Mouse (Mus musculus): ENCODE data around the gene Ogfod1. TPM values are rescaled to one million over a fixed set of nuclear protein-coding genes. Genes with fewer than 3 reads are reported as not detected.

Ogfod1 gene
- polyA plus RNA-seq, 1 experiment from 2014 or later: 11.6 TPM

DNA sequence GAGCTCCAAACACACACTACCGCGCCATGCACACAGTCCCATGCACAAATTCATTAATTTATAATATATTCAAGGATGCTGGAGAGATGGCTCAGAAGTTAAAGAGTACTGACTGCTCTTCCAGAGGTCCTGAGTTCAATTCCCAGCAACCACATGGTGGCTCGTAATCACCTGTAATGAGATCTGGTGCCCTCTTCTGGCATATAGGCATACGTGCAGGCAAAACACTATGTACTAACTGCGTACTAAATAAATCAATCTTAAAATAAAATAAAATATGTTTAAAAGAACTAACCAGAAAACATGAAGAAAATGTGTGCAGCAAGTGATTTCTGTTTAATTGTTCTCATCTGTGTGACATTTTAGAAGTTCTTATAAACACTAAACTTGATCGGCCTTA, 57.3 kb downstream of the Ogfod1 start:
- DNase-seq (ENCODE audit: low spot score): no peak
- 81% methylated on average over 6 of the region's 6 CpGs for WGBS
- Histone ChIP-seq H3K36me3 (0 out of 2 replicates have a peak, but pooled peaks cover 1% of the 10 kb centered on the region), H3K9me3 (replicated peaks) (no peaks in the 10 kb centered on the region), H3K4me3 (no peak overlapping the region), H3K27ac (replicated peaks) (no peak overlapping the region), H3K4me1 (peaks cover 17% of the 10 kb centered on the region), H3K27me3 (ENCODE audit: low read depth, poor library complexity, severe bottlenecking) (no peaks in the 10 kb centered on the region)

DNA sequence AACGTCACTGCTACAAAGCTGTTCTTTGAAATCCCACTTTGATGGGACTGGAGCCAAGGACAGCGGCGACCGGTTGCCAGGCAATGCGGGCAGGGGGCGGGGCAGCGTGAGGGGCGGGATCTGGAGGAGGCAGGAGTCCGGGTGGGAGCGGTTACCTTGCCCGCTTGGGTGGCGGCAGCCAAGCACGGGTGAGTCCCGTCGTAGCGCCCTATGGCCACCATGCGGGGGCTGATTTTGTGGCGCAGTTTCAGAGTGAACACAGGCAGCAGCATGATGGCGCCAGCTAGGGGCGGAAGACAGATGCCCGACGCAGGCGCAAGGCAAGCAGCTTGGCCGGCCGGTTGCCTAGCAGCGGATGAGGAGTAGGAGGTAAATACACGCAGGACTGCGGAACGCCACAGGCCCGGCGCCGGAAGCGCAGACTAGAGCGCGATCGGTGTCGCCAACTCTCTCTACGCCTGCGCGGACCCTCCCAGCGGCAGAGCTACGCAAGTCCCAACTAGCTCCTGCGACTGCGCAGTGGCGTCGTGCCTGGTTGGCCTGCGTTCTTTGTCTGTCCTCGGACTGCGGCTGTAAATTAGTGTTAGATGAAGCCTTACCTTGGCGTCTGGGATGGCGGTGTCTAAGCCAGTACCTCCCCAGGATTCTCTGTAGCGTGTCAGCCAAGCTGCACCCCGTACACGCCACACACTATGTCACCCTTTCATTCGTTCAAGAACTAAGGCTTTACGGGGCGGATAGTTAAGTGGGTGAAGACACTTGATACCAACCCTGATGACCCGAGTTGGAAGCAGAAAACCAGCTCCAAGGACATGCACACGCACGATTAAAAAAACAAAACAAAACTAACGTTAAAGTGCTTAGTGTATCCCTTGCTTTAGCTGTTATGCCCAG, 61.3 kb downstream of the Ogfod1 start, which contains the start of gene Bbs2:
Gene Bbs2 (minus strand): TSS at position 848 of the 894 bp plus-strand sequence.
- H3K27me3 ChIP-seq (ENCODE audit: low read depth, poor library complexity, severe bottlenecking): peaks cover 6% of the 10 kb centered on the region; the same call in 1 of the 2 replicates
- H3K4me3 ChIP-seq: peak within 1 kb of the TSS; percentile 70
- no peaks in the 10 kb centered on the region for H3K36me3 ChIP-seq
- H3K4me1 ChIP-seq: peaks cover 17% of the 10 kb centered on the region
- H3K9me3 ChIP-seq (replicated peaks): no peaks in the 10 kb centered on the region
- 1% methylated on average over 61 of the region's 61 CpGs for WGBS
- H3K27ac ChIP-seq (replicated peaks): peak within 1 kb of the TSS; percentile 95
- DNase-seq (ENCODE audit: low spot score): peak; percentile 99

GRCm38 (mm10) chr8:94098996-94099395, 62.0 kb downstream of the Ogfod1 start:
- WGBS: 52% methylated on average over 4 of the region's 4 CpGs
- DNase-seq (ENCODE audit: low spot score): no peak
- peaks cover 6% of the 10 kb centered on the region; the same call in 1 of the 2 replicates for H3K27me3 ChIP-seq (ENCODE audit: low read depth, poor library complexity, severe bottlenecking)
- H3K36me3 ChIP-seq: no peaks in the 10 kb centered on the region
- peak overlapping the region; percentile 95 for H3K27ac ChIP-seq (replicated peaks)
- H3K4me3 ChIP-seq: peak overlapping the region; percentile 70
- peaks cover 17% of the 10 kb centered on the region for H3K4me1 ChIP-seq
- no peaks in the 10 kb centered on the region for H3K9me3 ChIP-seq (replicated peaks)

DNA sequence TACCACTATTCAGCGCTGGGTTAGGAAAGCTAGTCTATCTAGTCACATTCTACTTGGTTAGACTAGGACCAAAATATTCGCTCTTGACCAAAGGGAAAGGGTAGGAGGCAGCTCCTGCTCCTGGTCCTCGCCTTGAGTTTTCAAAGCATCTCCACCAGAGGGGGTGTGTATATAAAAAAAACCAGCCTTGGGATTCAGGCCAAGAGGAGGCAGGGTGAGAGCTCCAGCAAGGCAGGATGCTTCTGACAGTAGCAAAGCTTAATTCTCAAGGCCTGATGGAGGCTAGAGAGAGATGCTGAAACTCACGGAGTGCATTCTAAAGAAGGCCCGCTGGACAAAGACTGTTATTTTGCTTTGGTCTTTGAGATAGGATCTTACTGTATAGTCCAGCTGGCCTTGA, 67.1 kb downstream of the Ogfod1 start:
- Histone ChIP-seq H3K27me3 (ENCODE audit: low read depth, poor library complexity, severe bottlenecking) (peaks cover 6% of the 10 kb centered on the region; the same call in 1 of the 2 replicates), H3K4me3 (no peak overlapping the region), H3K36me3 (no peaks in the 10 kb centered on the region), H3K4me1 (peaks cover under 1% of the 10 kb centered on the region), H3K9me3 (replicated peaks) (no peaks in the 10 kb centered on the region), H3K27ac (replicated peaks) (no peak overlapping the region)
- WGBS: 53% methylated on average over 5 of the region's 5 CpGs
- DNase-seq (ENCODE audit: low spot score): no peak

DNA sequence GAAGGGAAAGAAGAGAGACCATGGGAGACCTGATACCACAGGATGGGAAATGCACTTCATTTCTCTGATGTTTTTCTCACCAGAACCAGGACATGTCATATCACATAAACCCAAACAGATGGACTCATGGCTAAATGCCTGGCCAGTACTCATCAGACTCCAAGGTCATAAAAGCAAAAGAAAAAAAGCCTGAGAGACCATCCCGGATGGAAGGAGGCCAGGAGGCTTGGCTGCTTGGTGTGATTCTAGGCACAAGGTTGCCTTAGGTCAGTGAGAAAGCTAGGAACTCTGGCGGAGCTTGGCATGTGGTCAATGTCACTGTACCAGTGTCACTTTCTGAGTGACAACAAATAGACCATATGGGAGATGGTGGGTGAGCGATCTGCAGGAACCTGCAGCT, 70.9 kb downstream of the Ogfod1 start:
- Histone ChIP-seq H3K27me3 (ENCODE audit: low read depth, poor library complexity, severe bottlenecking) (no peaks in the 10 kb centered on the region), H3K36me3 (no peaks in the 10 kb centered on the region), H3K27ac (replicated peaks) (no peak overlapping the region), H3K9me3 (replicated peaks) (no peaks in the 10 kb centered on the region), H3K4me3 (no peak overlapping the region), H3K4me1 (no peaks in the 10 kb centered on the region)
- no peak for DNase-seq (ENCODE audit: low spot score)
- 89% methylated on average over 3 of the region's 3 CpGs for WGBS

DNA sequence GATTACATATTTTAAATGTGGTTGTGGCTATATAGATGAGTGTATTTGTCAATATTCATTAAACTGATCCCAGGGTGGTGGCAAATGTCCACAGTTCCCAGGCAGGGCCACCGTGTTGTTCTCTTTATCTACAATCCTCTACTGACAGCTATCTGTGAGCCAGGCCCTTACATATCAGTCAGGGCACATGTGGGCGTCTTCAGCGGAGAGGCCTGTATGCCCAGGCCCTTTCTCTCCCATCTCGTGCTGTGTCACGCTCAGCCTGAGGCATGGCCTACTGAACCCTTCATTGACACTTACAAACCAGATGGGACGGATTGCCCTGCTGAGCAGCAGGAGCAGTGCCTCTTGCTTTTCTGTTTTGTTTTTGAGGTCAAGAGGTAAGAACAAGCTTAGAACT, 72.4 kb downstream of the Ogfod1 start:
- Histone ChIP-seq H3K4me1 (no peaks in the 10 kb centered on the region), H3K4me3 (no peak overlapping the region), H3K36me3 (no peaks in the 10 kb centered on the region), H3K27ac (replicated peaks) (no peak overlapping the region), H3K9me3 (replicated peaks) (no peaks in the 10 kb centered on the region), H3K27me3 (ENCODE audit: low read depth, poor library complexity, severe bottlenecking) (no peaks in the 10 kb centered on the region)
- DNase-seq (ENCODE audit: low spot score): no peak
- 66% methylated on average over 6 of the region's 6 CpGs for WGBS

DNA sequence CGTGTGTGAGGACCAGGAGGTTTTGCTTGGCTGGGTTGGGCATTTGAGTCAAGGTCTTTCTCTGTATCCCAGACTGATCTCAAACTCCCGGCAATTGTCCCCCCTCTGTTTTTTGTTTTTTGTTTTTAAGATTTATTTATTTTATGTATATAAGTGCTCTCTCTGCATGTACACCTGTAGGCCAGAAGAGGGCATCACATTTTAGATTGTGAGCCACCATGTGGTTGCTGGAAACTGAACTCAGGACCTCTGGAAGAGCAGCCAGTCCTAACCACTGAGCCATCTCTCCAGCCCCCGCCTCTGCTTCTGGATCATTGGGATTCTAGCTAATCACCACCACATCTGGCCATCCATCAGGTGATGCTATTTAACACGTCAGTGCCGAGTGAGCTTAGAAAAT, 72.8 kb downstream of the Ogfod1 start:
- Histone ChIP-seq H3K4me3 (no peak overlapping the region), H3K4me1 (no peaks in the 10 kb centered on the region), H3K36me3 (no peaks in the 10 kb centered on the region), H3K9me3 (replicated peaks) (no peaks in the 10 kb centered on the region), H3K27ac (replicated peaks) (no peak overlapping the region), H3K27me3 (ENCODE audit: low read depth, poor library complexity, severe bottlenecking) (no peaks in the 10 kb centered on the region)
- whole genome bisulfite sequencing: 80% methylated on average over 5 of the region's 5 CpGs
- DNase-seq (ENCODE audit: low spot score): no peak

DNA sequence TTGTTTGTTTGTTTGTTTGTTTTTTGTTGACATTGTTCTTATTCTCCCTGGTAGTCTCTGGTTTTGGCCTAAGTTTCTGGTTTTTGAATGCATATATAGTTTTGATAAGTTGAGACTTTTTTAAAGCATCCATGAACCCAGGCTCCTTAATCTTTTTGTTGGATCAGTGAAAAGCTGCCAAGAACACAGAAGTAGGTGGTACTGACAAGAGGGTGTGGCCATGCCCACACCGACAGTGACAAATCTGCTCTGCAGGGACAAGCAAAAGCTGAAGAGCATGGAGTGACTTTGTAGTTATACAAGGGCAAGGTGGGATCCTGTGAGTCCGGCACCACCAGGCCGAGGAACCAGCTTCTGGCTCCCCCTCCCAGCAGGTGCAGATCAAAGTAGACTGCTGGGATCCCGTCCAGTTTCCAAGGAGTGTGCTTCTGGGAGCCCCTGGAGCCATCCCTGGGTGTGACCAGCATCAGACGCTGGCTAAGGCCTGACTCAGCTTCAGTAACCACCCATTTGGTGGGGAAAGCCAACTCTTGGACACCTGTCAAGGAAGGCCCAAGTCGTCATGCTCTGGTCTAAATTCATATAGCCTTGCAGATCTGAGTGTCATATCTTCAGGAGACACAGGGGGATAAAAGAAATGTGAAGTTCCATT, 73.7 kb downstream of the Ogfod1 start:
- Histone ChIP-seq H3K4me3 (no peak overlapping the region), H3K9me3 (replicated peaks) (no peaks in the 10 kb centered on the region), H3K27ac (replicated peaks) (no peak overlapping the region), H3K36me3 (no peaks in the 10 kb centered on the region), H3K4me1 (no peaks in the 10 kb centered on the region), H3K27me3 (ENCODE audit: low read depth, poor library complexity, severe bottlenecking) (no peaks in the 10 kb centered on the region)
- no peak for DNase-seq (ENCODE audit: low spot score)
- WGBS: 73% methylated on average over 6 of the region's 6 CpGs

- no peak for DNase-seq (ENCODE audit: low spot score)
- no peak overlapping the region for H3K27ac ChIP-seq (replicated peaks)
- H3K36me3 ChIP-seq: no peaks in the 10 kb centered on the region
- no peaks in the 10 kb centered on the region for H3K27me3 ChIP-seq (ENCODE audit: low read depth, poor library complexity, severe bottlenecking)
- H3K9me3 ChIP-seq (replicated peaks): no peaks in the 10 kb centered on the region
- peaks cover 9% of the 10 kb centered on the region for H3K4me1 ChIP-seq
- H3K4me3 ChIP-seq: no peak overlapping the region
- WGBS: 62% methylated on average over 1 of the region's 1 CpGs
These were observed 76.4 kb downstream of the Ogfod1 start for GRCm38 (mm10) chr8:94113435-94113834.

GRCm38 (mm10) chr8:94113972-94114371, 77.0 kb downstream of the Ogfod1 start:
- H3K27ac ChIP-seq (replicated peaks): no peak overlapping the region
- no peaks in the 10 kb centered on the region for H3K36me3 ChIP-seq
- H3K4me3 ChIP-seq: no peak overlapping the region
- WGBS: 89% methylated on average over 2 of the region's 2 CpGs
- no peaks in the 10 kb centered on the region for H3K27me3 ChIP-seq (ENCODE audit: low read depth, poor library complexity, severe bottlenecking)
- H3K4me1 ChIP-seq: peaks cover 14% of the 10 kb centered on the region
- no peak for DNase-seq (ENCODE audit: low spot score)
- H3K9me3 ChIP-seq (replicated peaks): no peaks in the 10 kb centered on the region

Other genes starting within 250 kb of the Ogfod1 start
- gene Gnao1, start 227.2 kb upstream of the Ogfod1 start, polyA plus RNA-seq (2016; fragmentation: Nextera tagmentation; extraction: Ambion mirVana): 13.1 and 25.4 TPM in 2 replicates
- gene Amfr, start 24.4 kb upstream of the Ogfod1 start, polyA plus RNA-seq (2016; fragmentation: Nextera tagmentation; extraction: Ambion mirVana): 47.0 and 50.8 TPM in 2 replicates
- 181 and 182 TPM in 2 replicates for gene Nudt21, start 167 bp upstream of the Ogfod1 start, polyA plus RNA-seq (2016; fragmentation: Nextera tagmentation; extraction: Ambion mirVana)
- 16.0 and 19.2 TPM in 2 replicates for gene Bbs2, start 61.7 kb downstream of the Ogfod1 start, polyA plus RNA-seq (2016; fragmentation: Nextera tagmentation; extraction: Ambion mirVana)
- not detected in 2 replicates for gene Mt4, start 100.0 kb downstream of the Ogfod1 start, polyA plus RNA-seq (2016; fragmentation: Nextera tagmentation; extraction: Ambion mirVana)
- gene Mt3, start 115.4 kb downstream of the Ogfod1 start, polyA plus RNA-seq (2016; fragmentation: Nextera tagmentation; extraction: Ambion mirVana): 6.8 and 7.5 TPM in 2 replicates
- 32.3 and 55.8 TPM in 2 replicates for gene Mt2, start 135.5 kb downstream of the Ogfod1 start, polyA plus RNA-seq (2016; fragmentation: Nextera tagmentation; extraction: Ambion mirVana)
- gene Mt1, start 141.9 kb downstream of the Ogfod1 start, polyA plus RNA-seq (2016; fragmentation: Nextera tagmentation; extraction: Ambion mirVana): 131 and 201 TPM in 2 replicates
- gene Nup93, start 177.4 kb downstream of the Ogfod1 start, polyA plus RNA-seq (2016; fragmentation: Nextera tagmentation; extraction: Ambion mirVana): 133 and 142 TPM in 2 replicates